ENCODE assay signal across 8 mouse cellular contexts in the genomic region with DNA sequence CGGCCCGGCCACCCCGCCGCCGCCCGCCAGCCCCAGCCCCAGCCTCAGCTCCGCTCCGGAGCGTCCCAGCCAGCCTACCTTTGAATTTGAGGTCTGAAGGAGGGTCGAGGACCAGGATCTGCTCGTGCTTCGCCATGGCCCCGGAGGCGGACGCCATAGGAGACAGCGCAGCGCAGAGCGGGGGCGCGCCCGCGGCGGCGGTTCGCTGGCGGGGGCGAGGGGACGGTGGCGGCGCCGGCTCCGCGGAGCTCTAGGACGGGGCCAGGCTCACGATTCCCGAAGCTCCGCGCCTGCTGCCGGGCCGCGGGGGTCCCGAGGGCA. TPM values are rescaled to one million over a fixed set of nuclear protein-coding genes. Genes with fewer than 3 reads are reported as not detected.
DNase-seq lines count a peak whose midpoint lies in the region; ATAC-seq and TF ChIP-seq lines count a peak whose summit lies in the region.

No protein-coding gene starts in this region.

- WGBS in heart, embryonic 11.5 days (ENCODE audit: insufficient replicate concordance), result 1% methylated on average over 41 of the region's 42 CpGs
- 1% methylated on average over 36 of the region's 42 CpGs for WGBS in forebrain, embryonic 14.5 days
- WGBS in liver, postnatal 0 days (ENCODE audit: insufficient replicate concordance), result under 1% methylated on average over 36 of the region's 42 CpGs

- no peaks in the 10 kb centered on the region for H3K9me3 ChIP-seq in heart, embryonic 11.5 days (replicated peaks; ENCODE audit: control insufficient read depth, low read length)
- no peaks in the 10 kb centered on the region for H3K9me3 ChIP-seq in CH12.LX (replicated peaks; ENCODE audit: low read length)
- H3K9me3 ChIP-seq in forebrain, embryonic 14.5 days (replicated peaks; ENCODE audit: control insufficient read depth, low read length), result no peaks in the 10 kb centered on the region
- H3K9me3 ChIP-seq in liver, postnatal 0 days (ENCODE audit: low read length), result no peaks in the 10 kb centered on the region

- TF ChIP-seq POLR2A in CH12.LX (IDR thresholded peaks at IDR 0.05; ENCODE audit: low read depth, low read length), result no peak

- TF ChIP-seq CTCF in CH12.LX (conservative IDR thresholded peaks at IDR 0.05 in 1 of 2, IDR thresholded peaks at IDR 0.05 in 1 of 2; ENCODE audit: low read depth in 2 of 2, low read length in 2 of 2), result no peak
- no peak for TF ChIP-seq CTCF in liver, postnatal 0 days (IDR thresholded peaks at IDR 0.05; ENCODE audit: low read depth)

- no peak for DNase-seq in heart, adult 9 months (ENCODE audit: low spot score in 2 of 2)
- DNase-seq in CH12.LX (ENCODE audit: extremely low read depth), result no peak
- DNase-seq in forebrain, embryonic 14.5 days (ENCODE audit: low spot score), result no peak
- no peak for DNase-seq in liver, postnatal 0 days
- DNase-seq in gastrocnemius, postnatal 14 days, result no peak
- no peak for DNase-seq in adrenal gland, adult (ENCODE audit: inconsistent age in 2 of 2, low spot score in 1 of 2)

- no peaks in the 10 kb centered on the region for H3K36me3 ChIP-seq in heart, embryonic 11.5 days (ENCODE audit: control insufficient read depth, insufficient read depth, low read length)
- H3K36me3 ChIP-seq in CH12.LX (replicated peaks in 1 of 2; ENCODE audit: control insufficient read depth in 1 of 2, insufficient read depth in 1 of 2, low read length in 1 of 2), result peaks cover 4 to 12% of the 10 kb centered on the region in 2 experiments
- no peaks in the 10 kb centered on the region for H3K36me3 ChIP-seq in forebrain, embryonic 14.5 days (ENCODE audit: control insufficient read depth, insufficient read depth, low read length)
- H3K36me3 ChIP-seq in liver, postnatal 0 days (replicated peaks; ENCODE audit: insufficient read depth, low read length), result no peaks in the 10 kb centered on the region; the same call in 1 of the 2 replicates

- in situ Hi-C loops in CH12.LX (cut with MboI; ENCODE audit: low pct_ligation_motif_present, low pct_unique_long_range_greater_than_20kb, low sequenced_read_pairs), result no loop called here

- peak overlapping the region; percentile 82 for H3K4me2 ChIP-seq in heart, embryonic 11.5 days
- no peak overlapping the region for H3K4me2 ChIP-seq in CH12.LX (ENCODE audit: insufficient read depth, low read depth, poor library complexity, severe bottlenecking)
- H3K4me2 ChIP-seq in forebrain, embryonic 14.5 days (ENCODE audit: low read length), result peak overlapping the region; percentile 74; the same call in 1 of the 2 replicates
- H3K4me2 ChIP-seq in liver, postnatal 0 days (ENCODE audit: low read depth, low read length), result peak overlapping the region; percentile 83

- H3K27me3 ChIP-seq in heart, embryonic 11.5 days (ENCODE audit: control insufficient read depth, insufficient read depth, low read length), result no peaks in the 10 kb centered on the region
- no peaks in the 10 kb centered on the region for H3K27me3 ChIP-seq in CH12.LX (replicated peaks)
- no peaks in the 10 kb centered on the region for H3K27me3 ChIP-seq in forebrain, embryonic 14.5 days (replicated peaks; ENCODE audit: control insufficient read depth, insufficient read depth, low read length)
- no peaks in the 10 kb centered on the region for H3K27me3 ChIP-seq in liver, postnatal 0 days (ENCODE audit: insufficient read depth, low read length)

- H3K27ac ChIP-seq in heart, embryonic 11.5 days (ENCODE audit: low read depth, low read length), result peak overlapping the region; percentile 99
- H3K27ac ChIP-seq in CH12.LX (ENCODE audit: insufficient read depth, low read depth), result peak overlapping the region; percentile 80
- peak overlapping the region; percentile 99 for H3K27ac ChIP-seq in forebrain, embryonic 14.5 days (ENCODE audit: low read depth, low read length)
- peak overlapping the region; percentile 100 for H3K27ac ChIP-seq in liver, postnatal 0 days (ENCODE audit: low read depth)

- no peak for TF ChIP-seq EP300 in CH12.LX (IDR thresholded peaks at IDR 0.05; ENCODE audit: low read length)
- TF ChIP-seq EP300 in liver, postnatal 0 days (IDR thresholded peaks at IDR 0.05; ENCODE audit: low read depth), result no peak

- dilution Hi-C loops in CH12.LX (cut with MboI; ENCODE audit: extremely low pct_ligation_motif_present, extremely low pct_unique_long_range_greater_than_20kb, low sequenced_read_pairs), result no loop called here

- peak; percentile 66 for ATAC-seq in heart, embryonic 11.5 days (replicated peaks; ENCODE audit: insufficient number of reproducible peaks, low FRiP score, low TSS enrichment)
- peak; percentile 71 for ATAC-seq in forebrain, embryonic 14.5 days
- ATAC-seq in liver, postnatal 0 days, result peak; percentile 57
- ATAC-seq in granulocyte monocyte progenitor cell, adult 5-6 weeks (replicated peaks; ENCODE audit: poor library complexity, severe bottlenecking), result no peak

- intact Hi-C loops in gastrocnemius, postnatal 14 days (cut with DNase I; ENCODE audit: low total_unique reads), result loop anchor here (10.0 kb wide), 1 partner anchor 172 kb away; a partner anchor contains a TSS

- H3K79me2 ChIP-seq in CH12.LX (replicated peaks; ENCODE audit: control insufficient read depth, extremely low read depth, insufficient read depth, poor library complexity, severe bottlenecking), result peaks cover 45% of the 10 kb centered on the region

- peak overlapping the region; percentile 99 for H3K4me3 ChIP-seq in heart, embryonic 11.5 days (ENCODE audit: low read depth, low read length)
- peak overlapping the region; percentile 68 to 92 (median 92) for H3K4me3 ChIP-seq in CH12.LX (replicated peaks in 1 of 3; ENCODE audit: low read depth in 2 of 3, low read length in 2 of 3, poor library complexity in 1 of 3)
- peak overlapping the region; percentile 94 for H3K4me3 ChIP-seq in forebrain, embryonic 14.5 days (ENCODE audit: low read depth, low read length)
- H3K4me3 ChIP-seq in liver, postnatal 0 days (ENCODE audit: low read depth, low read length), result peak overlapping the region; percentile 99

- H3K9ac ChIP-seq in heart, embryonic 11.5 days (ENCODE audit: low read depth, low read length), result peak overlapping the region; percentile 99
- peak overlapping the region; percentile 99 for H3K9ac ChIP-seq in CH12.LX (ENCODE audit: insufficient read depth, low read depth)
- peak overlapping the region; percentile 97 for H3K9ac ChIP-seq in forebrain, embryonic 14.5 days (ENCODE audit: low read length)
- peak overlapping the region; percentile 100 for H3K9ac ChIP-seq in liver, postnatal 0 days (replicated peaks)

- TF ChIP-seq RAD21 in CH12.LX (IDR thresholded peaks at IDR 0.05; ENCODE audit: low read depth, low read length), result no peak

- peaks cover 28% of the 10 kb centered on the region for H3K4me1 ChIP-seq in heart, embryonic 11.5 days (ENCODE audit: control insufficient read depth, insufficient read depth, low read length)
- H3K4me1 ChIP-seq in CH12.LX (ENCODE audit: control insufficient read depth in 1 of 2, insufficient read depth in 2 of 2), result peaks cover 3 to 26% of the 10 kb centered on the region in 2 experiments
- H3K4me1 ChIP-seq in forebrain, embryonic 14.5 days (ENCODE audit: control insufficient read depth, insufficient read depth, low read length), result peaks cover 26% of the 10 kb centered on the region
- peaks cover 31% of the 10 kb centered on the region for H3K4me1 ChIP-seq in liver, postnatal 0 days (ENCODE audit: insufficient read depth)

TF ChIP-seq in CH12.LX, 34 proteins besides CTCF, POLR2A, EP300 and RAD21:
- TF ChIP-seq NELFE (IDR thresholded peaks at IDR 0.05; ENCODE audit: low read depth, low read length), result no peak
- peak; percentile 38; the same call in 1 of the 2 replicates for TF ChIP-seq CHD2 (IDR thresholded peaks at IDR 0.05; ENCODE audit: low read length)
- no peak for TF ChIP-seq POLR2AphosphoS2 (IDR thresholded peaks at IDR 0.05; ENCODE audit: low read depth, low read length)

RNA-seq across cellular contexts. Expression of a gene that starts 0.3 kb away (rescaled TPM):
- polyA plus RNA-seq in heart, embryonic 11.5 days (2014; fragmentation: Nextera tagmentation; extraction: Ambion mirVana), result 172 and 173 TPM in 2 replicates
- 51.4 and 61.7 TPM in 2 replicates for total RNA-seq in CH12.LX (2012; rRNA removed)
- total RNA-seq in CH12.LX (2014; rRNA removed), result 151 and 170 TPM in 2 replicates
- 143 and 158 TPM in 2 replicates for polyA plus RNA-seq in CH12.LX (2012; ENCODE audit: insufficient read length, low read depth)
- 247 TPM in 2 replicates for polyA plus RNA-seq in forebrain, embryonic 14.5 days (2014; fragmentation: Nextera tagmentation; extraction: Ambion mirVana)
- polyA plus RNA-seq in liver, postnatal 0 days (2015; fragmentation: Nextera tagmentation; extraction: Ambion mirVana), result 84.0 and 93.8 TPM in 2 replicates
- total RNA-seq in gastrocnemius, postnatal 14 days (2021), result 100 to 1,000 TPM; 121 to 126 TPM
- total RNA-seq in granulocyte monocyte progenitor cell, adult 5-6 weeks (2014; fragmentation: Nextera tagmentation), result 131 and 169 TPM in 2 replicates
- 127 and 134 TPM in 2 replicates for total RNA-seq in granulocyte monocyte progenitor cell, adult 5-6 weeks (2017)

RNA-seq across cellular contexts. Expression of a gene that starts 28.9 kb away (rescaled TPM):
- not detected in 2 replicates for polyA plus RNA-seq in heart, embryonic 11.5 days (2014; fragmentation: Nextera tagmentation; extraction: Ambion mirVana)
- total RNA-seq in CH12.LX (2012; rRNA removed) (not detected in 2 replicates), CH12.LX (2014; rRNA removed) (not detected in 2 replicates)
- not detected in 2 replicates for polyA plus RNA-seq in CH12.LX (2012; ENCODE audit: insufficient read length, low read depth)
- 0.19 TPM in 1 of 2 replicates, not detected in the other for polyA plus RNA-seq in forebrain, embryonic 14.5 days (2014; fragmentation: Nextera tagmentation; extraction: Ambion mirVana)
- not detected in 2 replicates for polyA plus RNA-seq in liver, postnatal 0 days (2015; fragmentation: Nextera tagmentation; extraction: Ambion mirVana)
- total RNA-seq in gastrocnemius, postnatal 14 days (2021), result not detected
- not detected in 2 replicates for total RNA-seq in granulocyte monocyte progenitor cell, adult 5-6 weeks (2014; fragmentation: Nextera tagmentation)
- not detected in 2 replicates for total RNA-seq in granulocyte monocyte progenitor cell, adult 5-6 weeks (2017)
